Mouse (Mus musculus): ENCODE data around the gene Selenom. TPM values are rescaled to one million over a fixed set of nuclear protein-coding genes. Genes with fewer than 3 reads are reported as not detected.

Gene Selenom
- total RNA-seq, 2 experiments from 2014 or later = 198 TPM

DNA sequence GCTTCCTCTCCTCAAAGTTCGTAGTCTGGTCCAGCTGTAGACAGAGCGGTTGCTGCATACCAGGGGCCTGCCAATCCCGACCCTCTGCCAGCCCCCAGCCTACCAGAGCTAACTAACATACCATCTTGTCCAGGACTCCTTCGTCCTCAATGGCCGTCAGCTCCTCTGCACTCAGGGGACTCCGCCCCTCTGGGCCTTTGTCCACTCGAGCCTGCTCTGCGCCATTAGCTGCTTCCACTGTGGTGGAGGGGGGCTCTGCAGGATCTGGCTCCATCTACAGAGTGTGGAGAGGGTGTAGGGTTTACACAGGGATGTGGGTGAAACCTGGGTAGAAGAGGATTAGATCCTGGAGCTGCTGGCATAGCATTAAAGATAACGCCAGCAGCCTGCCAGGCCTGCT lies 11.7 kb downstream of the Selenom start:
- intact Hi-C loops (cut with DNase I) = no loop called here

GRCm38 (mm10) chr11:3526979-3527738 lies 12.7 kb downstream of the Selenom start:
- no peak for DNase-seq (ENCODE audit: extremely low spot score in 1 of 2, low spot score in 2 of 2)
- intact Hi-C loops (cut with DNase I) = no loop called here

More for the DNA sequence above, 11.7 kb downstream of the Selenom start:
- DNase-seq (ENCODE audit: extremely low spot score in 1 of 2, low spot score in 2 of 2) = no peak

- DNase-seq (ENCODE audit: extremely low spot score in 1 of 2, low spot score in 2 of 2) = peak in 1 of 2 experiments; percentile 38
- intact Hi-C loops (cut with DNase I) = no loop called here
Observed at GRCm38 (mm10) chr11:3527766-3528165, 13.3 kb downstream of the Selenom start.

DNA sequence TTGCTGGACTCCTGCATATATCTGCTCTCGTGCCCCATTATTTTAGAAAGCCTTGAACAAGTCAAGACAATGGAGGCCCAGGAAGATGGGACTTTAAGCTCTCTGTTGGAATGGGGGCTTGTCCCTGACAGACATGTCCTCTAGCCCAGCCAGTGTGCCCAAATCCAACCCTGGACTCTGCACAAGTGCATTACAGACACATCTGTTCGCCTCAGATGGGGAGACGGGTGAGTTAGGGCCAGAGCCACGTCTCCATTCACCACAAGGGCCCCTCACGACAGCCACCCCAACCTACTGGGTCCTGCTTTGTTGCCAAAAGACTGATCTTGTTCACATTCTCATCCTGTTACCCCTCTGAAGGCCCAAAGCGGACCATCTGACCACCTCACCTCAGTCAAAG lies 13.7 kb downstream of the Selenom start:
- DNase-seq (ENCODE audit: extremely low spot score in 1 of 2, low spot score in 2 of 2) = no peak
- intact Hi-C loops (cut with DNase I) = no loop called here

- intact Hi-C loops (cut with DNase I) = loop anchor here (10.0 kb wide), 1 partner anchor 385 kb away; the partner anchor contains the start of gene Slc35e4
- peak in 1 of 2 experiments; percentile 47 for DNase-seq (ENCODE audit: extremely low spot score in 1 of 2, low spot score in 2 of 2)
Observed at GRCm38 (mm10) chr11:3529476-3530252, 15.2 kb downstream of the Selenom start.

- DNase-seq (ENCODE audit: extremely low spot score in 1 of 2, low spot score in 2 of 2) = no peak
- intact Hi-C loops (cut with DNase I) = loop anchor here (10.0 kb wide), 1 partner anchor 384 kb away; the partner anchor contains the start of gene Slc35e4
Observed at GRCm38 (mm10) chr11:3530731-3531130, 16.2 kb downstream of the Selenom start.

GRCm38 (mm10) chr11:3531634-3532033 lies 17.1 kb downstream of the Selenom start:
- intact Hi-C loops (cut with DNase I) = loop anchor here (10.0 kb wide), 1 partner anchor 383 kb away; the partner anchor contains the start of gene Slc35e4
- peak in 1 of 2 experiments; percentile 49 for DNase-seq (ENCODE audit: extremely low spot score in 1 of 2, low spot score in 2 of 2)

- intact Hi-C loops (cut with DNase I) = loop anchor here (10.0 kb wide), 1 partner anchor 382 kb away; the partner anchor contains the start of gene Slc35e4
- DNase-seq (ENCODE audit: extremely low spot score in 1 of 2, low spot score in 2 of 2) = no peak
Observed at GRCm38 (mm10) chr11:3532101-3532931, 17.8 kb downstream of the Selenom start.

- no peak for DNase-seq (ENCODE audit: extremely low spot score in 1 of 2, low spot score in 2 of 2)
- intact Hi-C loops (cut with DNase I) = loop anchor here (10.0 kb wide), 1 partner anchor 381 kb away; the partner anchor contains the start of gene Slc35e4
Observed at GRCm38 (mm10) chr11:3533406-3533932, 19.0 kb downstream of the Selenom start.

DNA sequence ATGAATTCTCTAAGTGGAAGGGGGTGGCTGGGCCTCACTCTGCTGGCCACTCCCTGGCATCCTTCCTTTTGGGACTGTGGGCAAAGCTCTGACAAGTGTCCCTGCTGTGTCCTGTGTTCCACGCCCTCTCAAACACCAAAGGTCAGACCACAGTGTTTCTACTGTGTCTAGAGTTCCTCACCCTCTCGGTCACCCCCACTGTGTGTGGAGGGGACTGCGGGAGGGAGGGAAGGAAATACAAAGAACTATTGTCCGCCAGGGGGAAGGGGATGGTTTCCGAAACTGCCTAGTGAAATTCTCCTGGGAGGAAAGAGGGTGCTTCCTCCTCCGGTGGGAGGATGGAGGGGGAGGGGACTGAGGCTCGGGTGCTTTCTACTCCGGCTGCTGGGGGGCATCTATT lies 20.5 kb downstream of the Selenom start:
- no peak for DNase-seq (ENCODE audit: extremely low spot score in 1 of 2, low spot score in 2 of 2)
- intact Hi-C loops (cut with DNase I) = loop anchor here (5.0 to 10.0 kb wide), 4 partner anchors 97 to 380 kb away; partner anchors contain the start of genes Morc2a and Slc35e4

GRCm38 (mm10) chr11:3535406-3535986 lies 21.0 kb downstream of the Selenom start:
- intact Hi-C loops (cut with DNase I) = loop anchor here (5.0 to 10.0 kb wide), 4 partner anchors 97 to 379 kb away; partner anchors contain the start of genes Morc2a and Slc35e4
- DNase-seq (ENCODE audit: extremely low spot score in 1 of 2, low spot score in 2 of 2) = peak; percentile 93 to 97

- no peak for DNase-seq (ENCODE audit: extremely low spot score in 1 of 2, low spot score in 2 of 2)
- intact Hi-C loops (cut with DNase I) = loop anchor here (5.0 to 10.0 kb wide), 4 partner anchors 96 to 379 kb away; partner anchors contain the start of genes Morc2a and Slc35e4
Observed at GRCm38 (mm10) chr11:3536082-3536481, 21.6 kb downstream of the Selenom start.

DNA sequence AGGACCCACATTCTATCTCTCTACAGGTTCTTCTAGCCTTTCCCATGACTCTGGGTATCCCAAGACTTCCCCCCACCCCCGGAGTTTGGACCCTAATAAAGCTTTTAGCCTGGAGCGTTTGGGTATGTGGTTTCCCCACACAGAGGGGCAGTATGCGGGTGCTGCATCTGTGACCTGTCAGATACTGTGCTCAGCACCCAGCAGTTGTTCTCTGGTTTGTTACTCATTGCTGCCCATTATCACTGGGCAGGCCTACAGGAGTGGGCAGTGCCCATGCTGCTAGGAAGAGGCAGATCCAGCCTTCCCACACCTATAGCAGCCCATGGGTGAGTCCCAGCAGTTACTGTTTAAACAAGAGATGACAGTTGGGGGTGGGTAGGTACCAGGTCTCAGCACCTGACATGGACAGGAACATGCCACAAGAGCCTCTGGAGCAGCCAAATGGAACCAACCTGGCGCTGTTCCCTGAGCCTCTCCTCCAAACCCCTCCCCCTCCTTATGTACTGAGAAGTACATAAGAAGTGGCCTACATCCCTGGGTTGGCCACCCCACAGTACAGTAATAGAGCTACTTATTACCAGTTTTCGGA lies 22.4 kb downstream of the Selenom start:
- intact Hi-C loops (cut with DNase I) = loop anchor here (5.0 to 10.0 kb wide), 4 partner anchors 95 to 378 kb away; partner anchors contain the start of genes Morc2a and Slc35e4
- DNase-seq (ENCODE audit: extremely low spot score in 1 of 2, low spot score in 2 of 2) = no peak

DNA sequence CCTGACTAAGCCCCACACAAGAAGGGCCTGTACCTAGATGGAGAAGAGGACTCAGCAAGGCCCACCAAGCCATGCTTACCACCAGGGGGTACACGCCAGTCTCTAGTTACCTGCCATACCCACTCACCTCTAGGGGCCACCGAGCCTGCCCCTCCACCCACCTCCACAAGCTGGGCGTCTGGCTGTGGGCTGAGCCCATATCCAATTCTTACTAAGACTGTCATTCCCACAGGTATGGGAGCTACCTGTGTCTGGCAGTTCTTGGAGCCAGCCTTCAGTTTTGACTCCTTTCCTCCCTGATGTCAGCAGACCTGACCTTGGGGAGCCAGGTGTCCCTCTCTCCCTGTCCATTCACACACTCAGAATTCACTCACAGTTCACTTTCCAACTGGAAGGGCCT lies 23.2 kb downstream of the Selenom start:
- intact Hi-C loops (cut with DNase I) = loop anchor here (5.0 to 10.0 kb wide), 4 partner anchors 95 to 377 kb away; partner anchors contain the start of genes Morc2a and Slc35e4
- DNase-seq (ENCODE audit: extremely low spot score in 1 of 2, low spot score in 2 of 2) = no peak

DNA sequence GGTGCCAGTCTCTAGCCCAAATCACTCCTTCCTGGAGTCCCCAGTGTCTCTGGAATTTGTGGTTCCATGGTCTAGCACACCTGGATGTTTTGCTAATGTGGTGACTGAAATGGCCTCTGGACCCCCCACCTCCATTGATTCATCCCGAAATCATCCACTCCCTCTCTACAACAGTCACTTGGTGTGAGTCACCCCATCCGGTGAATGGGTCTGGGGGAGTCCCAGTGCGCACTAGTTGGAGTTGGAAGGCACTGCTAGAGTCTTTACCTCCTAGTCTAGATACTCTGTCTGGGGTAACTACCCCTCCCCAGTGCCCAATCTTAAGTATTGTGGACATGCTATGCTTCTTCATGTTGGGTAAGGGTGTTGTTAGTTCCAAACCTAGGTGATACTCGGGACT lies 23.9 kb downstream of the Selenom start:
- no peak for DNase-seq (ENCODE audit: extremely low spot score in 1 of 2, low spot score in 2 of 2)

GRCm38 (mm10) chr11:3539111-3539825 lies 24.8 kb downstream of the Selenom start:
- DNase-seq (ENCODE audit: extremely low spot score in 1 of 2, low spot score in 2 of 2) = peak; percentile 90 to 93
- intact Hi-C loops (cut with DNase I) = loop anchor here (5.0 to 10.0 kb wide), 4 partner anchors 93 to 376 kb away; partner anchors contain the start of genes Morc2a and Slc35e4

More for the DNA sequence above, 23.9 kb downstream of the Selenom start:
- intact Hi-C loops (cut with DNase I) = loop anchor here (5.0 to 10.0 kb wide), 4 partner anchors 94 to 376 kb away; partner anchors contain the start of genes Morc2a and Slc35e4
